Mouse (Mus musculus) embryonic facial prominence, embryonic 14.5 days (tissue): ENCODE results near the gene Srgap2. TPM values are rescaled to one million over a fixed set of nuclear protein-coding genes. Genes with fewer than 3 reads are reported as not detected.

Source experiments
- ATAC-seq: fragments of 200-750 bp; cut with Nextera tagmentation; 2 replicates; pipeline ENCODE4 v1.8.0; 2017; ENCODE audit warnings: low read depth, moderate number of reproducible peaks, moderate TSS enrichment
- DNase-seq: peaks from one replicate; pipeline ENCODE4 v3.0.0-alpha.2; 2015; ENCODE audit warnings: low spot score
- H3K27ac ChIP-seq: fragments of 300-500 bp; sonication (generic); replicated peaks from 2 replicates; pipeline ENCODE4 v1.5.1; 2014; ENCODE audit warnings: low read depth, mild to moderate bottlenecking, low read length, moderate library complexity
- H3K27me3 ChIP-seq: fragments of 300-500 bp; sonication (generic); replicated peaks from 2 replicates; pipeline ENCODE4 v1.6.1; 2014; ENCODE audit warnings: low read length; ENCODE audit not compliant: control insufficient read depth, insufficient read depth
- H3K36me3 ChIP-seq: fragments of 300-500 bp; sonication (generic); 2 replicates; pipeline ENCODE4 v1.6.1; 2014; ENCODE audit warnings: low read length, mixed read lengths; ENCODE audit not compliant: control insufficient read depth, insufficient read depth
- H3K4me1 ChIP-seq: fragments of 300-500 bp; sonication (generic); 2 replicates; pipeline ENCODE4 v1.6.1; 2014; ENCODE audit warnings: antibody characterized with exemption, low read length; ENCODE audit not compliant: control insufficient read depth, insufficient read depth
- H3K4me2 ChIP-seq: fragments of 300-500 bp; sonication (generic); 2 replicates; pipeline ENCODE4 v1.6.1; 2014; ENCODE audit warnings: low read depth, mild to moderate bottlenecking, low read length, moderate library complexity, mixed read lengths
- H3K4me3 ChIP-seq: fragments of 300-500 bp; sonication (generic); 2 replicates; pipeline ENCODE4 v1.5.1; 2014; ENCODE audit warnings: low read depth, mild to moderate bottlenecking, low read length
- H3K9ac ChIP-seq: fragments of 300-500 bp; sonication (generic); 2 replicates; pipeline ENCODE4 v1.6.1; 2014; ENCODE audit warnings: low read depth, mild to moderate bottlenecking, low read length, moderate library complexity, mixed read lengths
- H3K9me3 ChIP-seq: fragments of 300-500 bp; sonication (generic); 2 replicates; pipeline ENCODE4 v1.6.1; 2016; ENCODE audit warnings: low read length; ENCODE audit not compliant: control insufficient read depth
- WGBS: fragments of 180-500 bp; shearing (Covaris S2); extraction: QIAGEN DNeasy Blood & Tissue Kit; methylation state at CpG from one replicate; pipeline ENCODE4 v1.1.7; 2014; 5-methylcytosine and 5-hydroxymethylcytosine counted together
- polyA plus RNA-seq: library from polyadenylated mRNA; unstranded; fragments of >200 nt; fragmentation: Nextera tagmentation; extraction: Ambion mirVana; gene quantifications from 2 replicates; pipeline ENCODE4 v1.2.1, GENCODE M21; 2014

Srgap2 gene
- polyA plus RNA-seq, 1 experiment from 2014 or later, result 21.3 TPM

DNA sequence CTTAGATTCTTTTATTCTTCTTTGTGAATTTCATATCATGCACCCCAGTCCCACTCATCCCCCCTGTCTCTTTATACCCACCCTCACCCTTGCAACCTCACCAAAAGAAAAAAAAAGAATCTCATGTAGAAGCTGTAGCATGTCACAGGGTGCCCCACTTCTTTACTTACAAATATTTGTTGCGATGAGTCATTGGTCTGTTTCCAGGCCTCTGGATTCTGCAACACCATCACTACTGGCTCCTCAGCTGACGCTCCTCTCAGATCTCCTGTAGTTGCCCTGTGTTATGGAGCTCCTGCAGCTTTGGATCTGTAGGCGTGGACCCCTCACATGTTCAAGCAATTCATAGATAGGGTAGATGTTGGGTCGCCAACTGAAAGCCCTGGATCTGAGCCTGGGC lies 12.6 kb upstream of the Srgap2 start:
- no peak for ATAC-seq

DNA sequence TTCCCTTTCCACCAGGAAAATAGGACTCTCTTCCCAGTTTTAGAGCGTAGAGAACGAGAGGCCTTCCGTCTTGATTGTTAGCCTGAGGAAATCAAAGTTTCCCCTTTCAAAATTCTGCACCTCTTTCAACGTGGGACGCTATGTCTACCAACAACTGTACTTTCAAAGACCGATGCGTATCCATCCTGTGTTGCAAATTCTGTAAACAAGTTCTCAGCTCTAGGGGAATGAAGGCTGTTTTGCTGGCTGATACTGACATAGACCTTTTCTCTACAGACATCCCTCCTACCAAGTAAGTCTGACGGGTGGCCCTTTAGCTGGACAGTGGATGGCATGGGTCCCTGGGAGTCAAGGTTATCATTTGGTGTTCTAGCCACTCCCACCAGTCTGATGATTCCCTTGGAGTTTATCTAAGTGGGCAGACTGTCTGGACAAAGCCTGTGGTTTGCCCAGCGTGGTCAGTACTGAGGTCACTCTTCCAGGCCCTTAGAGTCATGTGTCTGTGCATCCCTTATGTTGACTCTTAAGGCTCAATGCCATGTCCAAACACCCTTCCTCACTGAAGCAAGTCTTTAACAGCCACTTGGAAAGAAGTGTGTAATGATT lies 1.5 kb upstream of the Srgap2 start:
- ATAC-seq (no peak), DNase-seq (no peak)
- H3K36me3 ChIP-seq, result no peaks in the 10 kb centered on the region
- peak overlapping the region; percentile 83 for H3K27ac ChIP-seq
- peak overlapping the region; percentile 63 for H3K9ac ChIP-seq
- peak overlapping the region; percentile 76 for H3K4me2 ChIP-seq
- no peaks in the 10 kb centered on the region for H3K27me3 ChIP-seq
- peaks cover 26% of the 10 kb centered on the region for H3K4me1 ChIP-seq
- 2% methylated on average over 9 of the region's 9 CpGs for WGBS
- no peaks in the 10 kb centered on the region for H3K9me3 ChIP-seq
- peak overlapping the region; percentile 63 for H3K4me3 ChIP-seq

More for the DNA sequence above, 12.6 kb upstream of the Srgap2 start:
- Histone ChIP-seq H3K27ac (no peak overlapping the region), H3K9ac (no peak overlapping the region), H3K27me3 (no peaks in the 10 kb centered on the region), H3K36me3 (0 out of 2 replicates have a peak, but pooled peaks cover 3% of the 10 kb centered on the region), H3K9me3 (no peaks in the 10 kb centered on the region), H3K4me3 (no peak overlapping the region), H3K4me1 (peaks cover 12% of the 10 kb centered on the region), H3K4me2 (no peak overlapping the region)
- WGBS, result 87% methylated on average over 4 of the region's 4 CpGs
- DNase-seq, result no peak

- Histone ChIP-seq H3K27me3 (no peaks in the 10 kb centered on the region), H3K9ac (peak overlapping the region; percentile 63), H3K4me2 (peak overlapping the region; percentile 76), H3K36me3 (no peaks in the 10 kb centered on the region), H3K4me1 (peaks cover 32% of the 10 kb centered on the region), H3K9me3 (no peaks in the 10 kb centered on the region), H3K27ac (peak overlapping the region; percentile 83), H3K4me3 (peak overlapping the region; percentile 63)
- under 1% methylated on average over 34 of the region's 34 CpGs for WGBS
- ATAC-seq (no peak), DNase-seq (peak; percentile 87)
Measured at GRCm38 (mm10) chr1:131528081-131528507, 942 bp upstream of the Srgap2 start.

DNA sequence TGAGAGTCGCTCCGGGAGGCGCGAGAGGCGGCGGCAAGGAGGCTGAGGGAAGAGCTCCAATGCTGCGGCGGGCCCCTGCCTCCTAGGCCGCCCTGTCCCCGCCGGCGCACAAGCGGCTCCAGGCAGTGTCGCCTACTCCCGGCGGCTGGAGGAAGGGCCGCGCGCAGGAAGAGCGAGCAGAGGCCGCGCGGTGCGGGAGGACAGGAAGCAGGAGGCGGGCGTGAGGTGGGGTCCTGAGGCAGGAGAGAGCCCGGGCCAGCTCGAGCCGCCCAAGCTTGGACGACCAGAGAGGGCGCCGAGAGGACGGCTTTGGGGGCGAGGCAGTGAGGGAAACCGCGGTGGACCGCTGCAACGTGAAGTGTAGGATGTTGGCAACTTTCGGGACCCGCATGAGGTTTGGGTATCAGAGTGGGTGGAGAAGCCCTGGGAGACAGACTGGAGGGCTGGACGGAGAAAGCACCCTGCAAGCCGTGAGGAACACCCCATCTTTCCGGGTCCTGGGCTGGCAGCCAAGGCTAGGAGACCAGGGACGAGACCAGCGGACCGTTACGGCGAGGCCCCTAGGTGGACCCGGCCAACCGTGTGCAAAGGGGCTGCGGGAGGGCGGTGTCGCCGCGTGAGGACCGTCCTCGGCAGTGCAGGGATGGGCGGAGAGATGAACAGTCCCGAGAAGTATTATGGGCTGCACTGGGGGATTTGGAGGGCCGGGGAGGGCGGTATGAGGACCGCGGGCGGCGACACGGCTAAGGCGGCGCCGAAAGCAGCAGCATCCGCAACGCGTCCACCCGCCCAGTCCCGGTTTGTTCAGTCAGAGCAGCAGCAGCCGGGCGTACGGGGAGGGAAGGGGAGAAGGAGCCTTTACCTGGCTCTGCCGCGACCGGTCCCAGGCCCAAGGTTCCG lies 531 bp downstream of the Srgap2 start:
- ATAC-seq (peak; percentile 25), DNase-seq (peak; percentile 80)
- under 1% methylated on average over 67 of the region's 81 CpGs for WGBS
- Histone ChIP-seq H3K36me3 (no peaks in the 10 kb centered on the region), H3K9ac (peak overlapping the region; percentile 81), H3K4me3 (peak overlapping the region; percentile 80), H3K27me3 (no peaks in the 10 kb centered on the region), H3K9me3 (no peaks in the 10 kb centered on the region), H3K27ac (peak overlapping the region; percentile 96), H3K4me1 (peaks cover 41% of the 10 kb centered on the region), H3K4me2 (peak overlapping the region; percentile 80)

DNA sequence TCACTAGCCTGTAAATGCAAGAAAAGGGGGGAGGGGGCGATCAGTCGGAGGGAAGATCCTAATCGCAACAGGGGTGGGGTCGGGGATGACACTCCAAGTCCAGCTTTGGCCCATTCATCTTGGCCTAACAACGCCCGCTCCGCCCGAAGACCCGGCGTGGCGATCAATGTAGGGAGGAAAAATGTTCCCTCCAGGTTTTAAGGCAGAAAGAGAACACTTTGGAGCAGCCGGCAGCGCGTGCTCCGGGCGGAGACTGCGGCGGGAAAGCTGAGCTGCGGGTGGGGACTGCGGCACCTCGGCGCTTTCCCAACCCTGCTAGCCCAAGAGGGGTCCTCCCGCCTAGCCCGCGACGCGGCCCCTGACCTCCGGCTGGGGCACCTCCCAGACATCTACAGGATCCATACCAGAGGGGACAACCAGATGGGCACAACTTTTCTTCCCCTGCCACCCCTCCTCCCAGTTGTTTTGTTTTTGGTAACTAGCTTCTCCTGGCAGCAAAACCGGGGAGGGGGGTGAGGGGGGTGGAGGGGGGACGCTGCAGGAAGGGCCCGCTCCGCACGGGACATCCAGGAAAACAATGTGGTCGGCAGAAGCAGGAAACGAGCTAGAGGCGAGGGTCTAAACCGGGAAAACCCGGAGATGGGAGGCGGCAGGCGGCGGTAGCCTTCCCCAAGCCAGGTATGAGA lies 1.4 kb downstream of the Srgap2 start:
- Histone ChIP-seq H3K27ac (peak overlapping the region; percentile 96), H3K4me3 (peak overlapping the region; percentile 80), H3K4me2 (peak overlapping the region; percentile 80), H3K36me3 (no peaks in the 10 kb centered on the region), H3K4me1 (peaks cover 44% of the 10 kb centered on the region), H3K27me3 (no peaks in the 10 kb centered on the region), H3K9me3 (no peaks in the 10 kb centered on the region), H3K9ac (peak overlapping the region; percentile 81)
- under 1% methylated on average over 33 of the region's 41 CpGs for WGBS
- ATAC-seq (no peak), DNase-seq (peak; percentile 50)

- peak overlapping the region; percentile 96 for H3K27ac ChIP-seq
- H3K4me1 ChIP-seq, result peaks cover 44% of the 10 kb centered on the region
- H3K36me3 ChIP-seq, result no peaks in the 10 kb centered on the region
- peak; percentile 66 for DNase-seq
- no peaks in the 10 kb centered on the region for H3K9me3 ChIP-seq
- peak overlapping the region; percentile 80 for H3K4me2 ChIP-seq
- peak overlapping the region; percentile 80 for H3K4me3 ChIP-seq
- no peak for ATAC-seq
- H3K27me3 ChIP-seq, result no peaks in the 10 kb centered on the region
- peak overlapping the region; percentile 81 for H3K9ac ChIP-seq
- WGBS, result under 1% methylated on average over 26 of the region's 26 CpGs
Measured at GRCm38 (mm10) chr1:131525101-131525585, 2.0 kb downstream of the Srgap2 start.

DNA sequence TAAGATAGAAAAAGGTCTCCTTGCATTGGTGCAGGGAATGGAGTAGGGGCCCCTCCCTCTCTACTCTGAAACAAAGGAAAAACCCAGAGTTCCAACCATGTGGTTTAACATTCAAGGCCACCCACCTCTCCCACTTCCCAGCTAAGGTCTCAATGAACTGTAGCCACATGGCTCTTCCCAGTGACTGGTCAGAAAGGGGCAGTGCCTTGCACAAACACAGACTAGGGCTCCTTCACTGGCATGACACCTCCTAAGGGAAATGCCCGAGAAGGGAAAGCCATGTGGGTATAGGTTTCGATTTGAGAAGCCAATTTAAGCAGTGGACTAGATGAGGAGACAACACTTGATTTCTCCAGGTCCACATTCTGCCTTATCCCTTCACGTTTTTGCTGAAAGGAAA lies 3.4 kb downstream of the Srgap2 start:
- Histone ChIP-seq H3K4me3 (peak overlapping the region; percentile 80), H3K27ac (no peak overlapping the region), H3K9ac (no peak overlapping the region), H3K36me3 (no peaks in the 10 kb centered on the region), H3K27me3 (no peaks in the 10 kb centered on the region), H3K4me1 (peaks cover 31% of the 10 kb centered on the region), H3K4me2 (peak overlapping the region; percentile 80), H3K9me3 (no peaks in the 10 kb centered on the region)
- WGBS, result 28% methylated on average over 3 of the region's 3 CpGs
- DNase-seq (no peak), ATAC-seq (no peak)

GRCm38 (mm10) chr1:131516588-131516987 lies 10.6 kb downstream of the Srgap2 start:
- no peak overlapping the region for H3K27ac ChIP-seq
- no peaks in the 10 kb centered on the region for H3K36me3 ChIP-seq
- no peak overlapping the region for H3K4me3 ChIP-seq
- no peak overlapping the region for H3K4me2 ChIP-seq
- ATAC-seq (no peak), DNase-seq (no peak)
- H3K9ac ChIP-seq, result no peak overlapping the region
- no peaks in the 10 kb centered on the region for H3K9me3 ChIP-seq
- H3K4me1 ChIP-seq, result peaks cover 12% of the 10 kb centered on the region; the same call in 1 of the 2 replicates
- WGBS, result 81% methylated on average over 3 of the region's 3 CpGs
- no peaks in the 10 kb centered on the region for H3K27me3 ChIP-seq
